Mouse (Mus musculus) kidney, postnatal 0 days (tissue): Measurements from ENCODE around the gene Lefty2. TPM values are rescaled to one million over a fixed set of nuclear protein-coding genes. Genes with fewer than 3 reads are reported as not detected.
A peak's percentile ranks its signal among the peaks of the same experiment; 100 is the strongest.
"Not testable (repeated sequence)": the region's sequence is repeated elsewhere in the genome, so short reads cannot be mapped to it uniquely, and the experiment has no call there.

Experiments
- ATAC-seq: fragments of 200-750 bp; cut with Nextera tagmentation; replicated peaks from 2 replicates; pipeline ENCODE4 v1.8.0; 2017; ENCODE audit warnings: low read depth, moderate number of reproducible peaks, moderate TSS enrichment, moderate library complexity; ENCODE audit not compliant: low FRiP score
- DNase-seq: peaks from one replicate; pipeline ENCODE4 v3.0.0-alpha.2; 2016; ENCODE audit warnings: low spot score
- H3K27ac ChIP-seq: fragments of 300-500 bp; sonication (generic); 2 replicates; pipeline ENCODE4 v1.5.1; 2014; ENCODE audit warnings: mild to moderate bottlenecking
- H3K27me3 ChIP-seq: fragments of 300-500 bp; sonication (generic); 2 replicates; pipeline ENCODE4 v1.6.1; 2014; ENCODE audit warnings: low read length, mixed read lengths; ENCODE audit not compliant: insufficient read depth
- H3K36me3 ChIP-seq: fragments of 300-500 bp; sonication (generic); 2 replicates; pipeline ENCODE4 v1.6.1; 2014; ENCODE audit warnings: low read length, mixed read lengths; ENCODE audit not compliant: insufficient read depth
- H3K4me1 ChIP-seq: fragments of 300-500 bp; sonication (generic); replicated peaks from 2 replicates; pipeline ENCODE4 v1.6.1; 2014; ENCODE audit warnings: antibody characterized with exemption, low read length, mixed read lengths; ENCODE audit not compliant: insufficient read depth
- H3K4me2 ChIP-seq: fragments of 300-500 bp; sonication (generic); 2 replicates; pipeline ENCODE4 v1.6.1; 2014; ENCODE audit warnings: mild to moderate bottlenecking, low read length, moderate library complexity, mixed read lengths
- H3K4me3 ChIP-seq: fragments of 300-500 bp; sonication (generic); replicated peaks from 2 replicates; pipeline ENCODE4 v1.5.1; 2014; ENCODE audit warnings: low read depth, low read length
- H3K9ac ChIP-seq: fragments of 300-500 bp; sonication (generic); 2 replicates; pipeline ENCODE4 v1.6.1; 2014; ENCODE audit warnings: low read depth, low read length
- H3K9me3 ChIP-seq: fragments of 300-500 bp; sonication (generic); replicated peaks from 2 replicates; pipeline ENCODE4 v1.6.1; 2016; ENCODE audit warnings: low read length, inconsistent platforms, mixed read lengths
- CTCF ChIP-seq: IDR thresholded peaks from 2 replicates; pipeline ENCODE4 v1.5.1; 2016; ENCODE audit warnings: antibody characterized with exemption, low read depth, mild to moderate bottlenecking, moderate library complexity
- WGBS: fragments of 180-500 bp; shearing (Covaris S2); extraction: QIAGEN DNeasy Blood & Tissue Kit; methylation state at CpG from one replicate; pipeline ENCODE4 v1.1.7; 2014; 5-methylcytosine and 5-hydroxymethylcytosine counted together
- polyA plus RNA-seq: library from polyadenylated mRNA; unstranded; fragments of >200 nt; fragmentation: Nextera tagmentation; extraction: Ambion mirVana; gene quantifications from 2 replicates; pipeline ENCODE4 v1.2.1, GENCODE M21; 2015

Lefty2 gene
- polyA plus RNA-seq, 1 experiment from 2014 or later, result 0.39 TPM

- no peaks in the 10 kb centered on the region for H3K36me3 ChIP-seq
- WGBS, result 69% methylated on average over 4 of the region's 4 CpGs
- no peaks in the 10 kb centered on the region for H3K27me3 ChIP-seq
- no peak overlapping the region for H3K27ac ChIP-seq
- no peak overlapping the region for H3K9ac ChIP-seq
- no peak overlapping the region for H3K4me3 ChIP-seq
- no peak for TF ChIP-seq CTCF
- no peaks in the 10 kb centered on the region for H3K9me3 ChIP-seq
- H3K4me2 ChIP-seq, result no peak overlapping the region
- DNase-seq (no peak), ATAC-seq (no peak)
- H3K4me1 ChIP-seq, result no peaks in the 10 kb centered on the region
Observed at GRCm38 (mm10) chr1:180926286-180926685, 33.4 kb downstream of the Lefty2 start.

DNA sequence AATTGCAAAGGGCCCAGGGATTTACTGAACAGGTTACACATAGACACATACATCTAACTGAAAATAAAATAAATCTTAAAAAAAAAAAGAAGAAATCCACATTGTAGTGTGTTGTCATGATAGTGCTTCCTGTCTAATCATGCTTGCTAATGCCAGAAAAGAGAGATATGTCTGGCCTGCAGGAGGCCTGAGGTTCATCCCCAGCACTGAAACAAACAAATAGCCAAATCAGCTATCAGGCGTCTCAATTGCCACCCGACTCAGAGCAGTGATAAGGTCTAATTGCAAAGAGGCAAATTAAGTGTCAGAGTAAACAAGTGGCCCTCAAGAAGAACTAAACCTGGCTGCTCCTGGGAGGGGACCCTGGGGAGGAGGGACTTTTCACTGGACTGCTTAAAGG, 36.7 kb downstream of the Lefty2 start:
- Histone ChIP-seq H3K36me3 (no peaks in the 10 kb centered on the region), H3K4me1 (no peaks in the 10 kb centered on the region), H3K9me3 (no peaks in the 10 kb centered on the region), H3K4me2 (no peak overlapping the region), H3K4me3 (no peak overlapping the region), H3K9ac (no peak overlapping the region), H3K27me3 (peaks cover 9% of the 10 kb centered on the region; the same call in 1 of the 2 replicates), H3K27ac (no peak overlapping the region)
- DNase-seq (no peak), ATAC-seq (no peak)
- TF ChIP-seq CTCF, result no peak
- WGBS, result 32% methylated on average over 2 of the region's 2 CpGs

- Histone ChIP-seq H3K4me3 (no peak overlapping the region), H3K27ac (no peak overlapping the region), H3K27me3 (peaks cover 9% of the 10 kb centered on the region; the same call in 1 of the 2 replicates), H3K36me3 (no peaks in the 10 kb centered on the region), H3K9ac (no peak overlapping the region), H3K9me3 (no peaks in the 10 kb centered on the region), H3K4me2 (no peak overlapping the region), H3K4me1 (no peaks in the 10 kb centered on the region)
- no peak for TF ChIP-seq CTCF
- DNase-seq, result no peak
- 70% methylated on average over 3 of the region's 3 CpGs for WGBS
- no peak for ATAC-seq
Observed at GRCm38 (mm10) chr1:180931106-180931505, 38.2 kb downstream of the Lefty2 start.

GRCm38 (mm10) chr1:180933659-180934058, 40.8 kb downstream of the Lefty2 start:
- no peak overlapping the region for H3K9ac ChIP-seq
- ATAC-seq (no peak), DNase-seq (no peak)
- TF ChIP-seq CTCF, result no peak
- H3K4me2 ChIP-seq, result no peak overlapping the region
- H3K4me1 ChIP-seq, result no peaks in the 10 kb centered on the region
- H3K9me3 ChIP-seq, result no peaks in the 10 kb centered on the region
- H3K27ac ChIP-seq, result no peak overlapping the region
- H3K27me3 ChIP-seq, result peaks cover 9% of the 10 kb centered on the region; the same call in 1 of the 2 replicates
- no peak overlapping the region for H3K4me3 ChIP-seq
- WGBS, result 33% methylated on average over 6 of the region's 6 CpGs
- H3K36me3 ChIP-seq, result no peaks in the 10 kb centered on the region

DNA sequence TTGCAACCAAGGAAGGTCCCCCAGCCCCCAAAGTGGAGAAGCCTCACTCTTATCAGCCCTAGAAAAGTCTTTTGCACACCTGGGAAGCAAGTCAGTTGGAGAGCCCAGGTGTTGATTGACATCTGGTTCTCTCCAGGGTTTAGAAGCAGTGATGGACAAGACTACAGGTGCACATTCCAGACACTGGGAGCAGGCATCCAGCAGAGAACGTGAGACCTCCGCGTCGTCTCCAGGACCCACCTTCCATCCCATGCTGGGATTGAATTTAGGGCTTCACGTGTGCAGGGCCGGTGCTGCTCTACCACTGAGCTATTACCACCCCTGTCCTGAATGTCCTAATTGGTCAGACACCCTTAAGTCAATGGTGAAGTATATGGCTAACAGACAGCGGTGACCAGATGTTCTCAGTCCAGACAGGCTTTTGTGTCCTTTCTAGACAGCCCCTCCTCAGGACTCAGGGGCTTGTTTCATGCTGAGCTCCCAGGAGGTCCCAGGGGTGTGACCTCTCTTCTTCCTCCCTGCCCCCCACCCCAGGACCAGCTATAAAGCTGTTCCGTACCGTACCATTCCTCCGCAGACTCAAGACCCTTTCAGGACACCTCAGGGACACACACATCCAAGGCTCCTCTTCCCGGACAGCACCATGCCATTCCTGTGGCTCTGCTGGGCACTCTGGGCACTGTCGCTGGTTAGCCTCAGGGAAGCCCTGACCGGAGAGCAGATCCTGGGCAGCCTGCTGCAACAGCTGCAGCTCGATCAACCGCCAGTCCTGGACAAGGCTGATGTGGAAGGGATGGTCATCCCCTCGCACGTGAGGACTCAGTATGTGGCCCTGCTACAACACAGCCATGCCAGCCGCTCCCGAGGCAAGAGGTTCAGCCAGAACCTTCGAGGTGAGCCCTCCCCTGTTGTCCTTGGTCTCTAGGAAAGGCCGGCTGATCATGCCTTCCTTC, 41.8 kb downstream of the Lefty2 start, which contains the start of gene Lefty1:
Lefty1 (plus strand) TSS at position 556 of the 953 bp plus-strand sequence.
- H3K27ac ChIP-seq, result no peak within 1 kb of the TSS
- H3K4me1 ChIP-seq, result no peaks in the 10 kb centered on the region
- no peaks in the 10 kb centered on the region for H3K9me3 ChIP-seq
- ATAC-seq (no peak), DNase-seq (no peak)
- H3K36me3 ChIP-seq, result no peaks in the 10 kb centered on the region
- WGBS, result 22% methylated on average over 21 of the region's 21 CpGs
- TF ChIP-seq CTCF, result no peak
- H3K9ac ChIP-seq, result no peak within 1 kb of the TSS
- H3K4me3 ChIP-seq, result no peak within 1 kb of the TSS
- peaks cover 9% of the 10 kb centered on the region; the same call in 1 of the 2 replicates for H3K27me3 ChIP-seq
- no peak within 1 kb of the TSS for H3K4me2 ChIP-seq

DNA sequence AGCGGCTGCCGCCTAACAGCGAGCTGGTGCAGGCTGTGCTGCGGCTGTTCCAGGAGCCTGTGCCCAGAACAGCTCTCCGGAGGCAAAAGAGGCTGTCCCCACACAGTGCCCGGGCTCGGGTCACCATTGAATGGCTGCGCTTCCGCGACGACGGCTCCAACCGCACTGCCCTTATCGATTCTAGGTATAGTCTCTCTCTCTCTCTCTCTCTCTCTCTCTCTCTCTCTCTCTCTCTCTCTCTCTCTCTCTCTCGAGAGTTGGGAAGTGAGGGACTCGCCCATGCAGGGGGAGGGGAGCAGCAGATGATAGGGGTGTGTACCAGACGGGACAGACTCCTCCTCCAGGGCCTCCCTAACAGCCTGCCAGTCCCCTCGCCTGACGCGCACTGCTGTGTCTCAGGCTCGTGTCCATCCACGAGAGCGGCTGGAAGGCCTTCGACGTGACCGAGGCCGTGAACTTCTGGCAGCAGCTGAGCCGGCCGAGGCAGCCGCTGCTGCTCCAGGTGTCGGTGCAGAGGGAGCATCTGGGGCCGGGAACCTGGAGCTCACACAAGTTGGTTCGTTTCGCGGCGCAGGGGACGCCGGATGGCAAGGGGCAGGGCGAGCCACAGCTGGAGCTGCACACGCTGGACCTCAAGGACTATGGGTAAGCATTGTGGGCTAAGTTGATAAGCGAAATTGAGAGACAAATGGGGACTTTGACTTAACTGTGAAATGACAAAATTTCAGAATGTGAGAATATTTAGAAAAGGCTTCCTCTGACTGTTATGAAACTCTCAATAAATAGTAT, 43.9 kb downstream of the Lefty2 start:
- not testable (repeated sequence) for H3K4me1 ChIP-seq, H3K36me3 ChIP-seq, H3K27me3 ChIP-seq, H3K27ac ChIP-seq, H3K9me3 ChIP-seq, H3K9ac ChIP-seq
- peak overlapping the region; percentile 18; the same call in 1 of the 2 replicates for H3K4me3 ChIP-seq
- 3% methylated on average over 32 of the region's 41 CpGs for WGBS
- ATAC-seq (peak; percentile 72; the same call in 1 of the 2 replicates), DNase-seq (peak; percentile 79)
- peak overlapping the region; percentile 46 for H3K4me2 ChIP-seq

GRCm38 (mm10) chr1:180937631-180938030, 44.7 kb downstream of the Lefty2 start:
- H3K27me3 ChIP-seq, DNase-seq, H3K4me2 ChIP-seq, H3K4me3 ChIP-seq, H3K9ac ChIP-seq, H3K27ac ChIP-seq, ATAC-seq, H3K9me3 ChIP-seq, H3K4me1 ChIP-seq, H3K36me3 ChIP-seq: not testable (repeated sequence)
- 49% methylated on average over 13 of the region's 13 CpGs for WGBS
